Mouse (Mus musculus) cerebellum, postnatal 10 days (tissue): ENCODE data around the gene Tnnc2.

ENCODE experiments used
- DNase-seq, 2 experiments: peaks; one replicate each; pipeline ENCODE4 v3.0.0; 2021; ENCODE audit warnings: mixed read lengths in 2 of 2

Gene Tnnc2

GRCm38 (mm10) chr2:164734839-164735238 lies 44.9 kb downstream of the Tnnc2 start:
- DNase-seq, result no peak

GRCm38 (mm10) chr2:164733259-164733658 lies 46.5 kb downstream of the Tnnc2 start:
- DNase-seq, result no peak

- no peak for DNase-seq
Measured at GRCm38 (mm10) chr2:164731719-164732118, 48.0 kb downstream of the Tnnc2 start.
